Mouse (Mus musculus): ENCODE data around the gene Minpp1.

The Minpp1 gene

DNA sequence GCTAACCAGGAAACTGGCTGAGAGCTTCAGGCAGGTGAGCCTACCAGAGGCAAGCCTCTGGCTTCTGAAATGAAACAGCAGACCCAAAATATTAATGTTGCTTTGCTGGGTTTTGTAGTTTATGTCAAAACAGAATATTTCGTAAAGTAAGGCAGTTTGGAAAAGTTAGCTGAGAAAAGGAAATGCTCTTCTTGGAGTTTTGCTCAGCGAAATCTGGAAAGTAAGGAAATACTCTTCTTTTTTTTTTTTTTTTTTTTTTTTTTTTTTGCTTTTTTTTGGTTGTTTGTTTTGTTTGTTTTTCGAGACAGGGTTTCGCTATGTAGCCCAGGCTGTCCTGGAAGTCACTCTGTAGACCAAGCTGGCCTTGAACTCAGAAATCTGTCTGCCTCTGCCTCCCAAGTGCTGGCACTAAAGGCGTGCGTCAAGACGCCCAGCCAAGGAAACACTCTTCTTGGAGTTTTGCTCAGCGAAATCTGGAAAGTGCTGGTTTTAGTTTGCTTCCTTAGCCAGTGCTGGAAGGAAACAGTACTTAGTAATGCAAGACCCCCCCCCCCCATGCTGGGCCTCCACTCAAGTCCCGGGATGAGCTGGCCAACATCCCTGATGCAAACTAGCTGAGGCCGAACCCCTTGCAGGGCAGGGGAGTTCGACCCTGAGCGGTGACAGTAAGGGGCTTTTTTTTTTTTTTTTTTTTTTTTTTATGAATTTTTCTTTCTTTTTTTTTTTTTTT is 3.8 kb downstream of the Minpp1 start:
- DNase-seq (ENCODE audit: low spot score) = no peak

DNA sequence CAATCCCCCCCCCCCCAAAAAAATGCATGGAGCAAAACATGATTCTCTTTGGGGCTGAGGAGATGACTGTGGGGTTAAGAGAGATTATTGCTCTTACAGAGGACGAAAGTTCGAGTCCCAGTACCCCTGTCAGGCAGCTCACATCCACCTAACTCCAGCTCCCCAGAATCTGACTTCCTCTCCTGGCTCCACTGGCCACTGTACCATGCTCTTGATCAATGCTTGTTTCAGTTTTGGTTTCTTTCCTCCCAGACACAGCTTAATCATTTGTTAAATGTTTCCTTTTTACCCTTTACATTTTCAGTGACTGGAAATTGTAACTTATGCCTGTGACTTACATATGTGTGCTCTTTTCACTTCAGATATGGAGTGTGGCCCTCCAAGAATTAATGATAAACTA is 5.4 kb downstream of the Minpp1 start:
- no peak for DNase-seq (ENCODE audit: low spot score)

DNA sequence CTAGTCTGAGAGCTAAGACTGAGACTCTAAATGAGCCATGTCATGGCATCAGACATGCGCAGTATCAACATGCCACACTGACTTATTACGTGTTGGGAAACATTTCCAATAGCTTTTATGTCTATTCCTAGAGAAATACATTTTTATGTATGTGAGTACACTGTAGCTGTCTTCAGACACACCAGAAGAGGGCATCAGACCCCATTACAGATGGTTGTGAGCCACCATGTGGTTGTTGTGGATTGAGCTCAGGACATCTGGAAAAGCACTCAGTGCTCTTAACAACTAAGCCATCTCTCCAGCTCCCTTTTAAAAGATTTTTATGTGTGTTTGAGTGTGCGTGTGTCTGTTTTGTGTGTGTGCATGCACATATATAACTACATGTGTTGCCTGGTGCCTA is 6.8 kb downstream of the Minpp1 start:
- DNase-seq (ENCODE audit: low spot score) = no peak

DNA sequence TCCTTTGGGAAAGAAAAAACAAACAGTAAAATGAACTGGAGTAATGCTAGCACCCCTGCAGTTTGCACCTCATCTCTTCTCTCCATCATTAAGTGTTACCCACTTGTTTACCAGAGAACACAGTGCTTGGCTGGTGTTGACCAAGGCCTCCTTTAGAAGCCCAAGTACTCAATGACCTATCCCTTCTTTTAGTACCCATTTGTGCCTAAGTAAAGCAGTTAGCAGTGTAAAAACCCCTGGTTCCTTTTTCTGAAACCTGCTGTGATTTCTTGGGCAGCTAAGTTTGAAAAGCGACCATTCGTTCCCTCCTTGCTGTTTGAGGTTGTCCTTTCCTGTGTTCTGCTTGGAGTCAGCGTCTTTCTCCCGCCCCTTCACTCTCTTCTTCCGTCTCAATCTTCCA is 7.4 kb downstream of the Minpp1 start:
- no peak for DNase-seq (ENCODE audit: low spot score)

DNA sequence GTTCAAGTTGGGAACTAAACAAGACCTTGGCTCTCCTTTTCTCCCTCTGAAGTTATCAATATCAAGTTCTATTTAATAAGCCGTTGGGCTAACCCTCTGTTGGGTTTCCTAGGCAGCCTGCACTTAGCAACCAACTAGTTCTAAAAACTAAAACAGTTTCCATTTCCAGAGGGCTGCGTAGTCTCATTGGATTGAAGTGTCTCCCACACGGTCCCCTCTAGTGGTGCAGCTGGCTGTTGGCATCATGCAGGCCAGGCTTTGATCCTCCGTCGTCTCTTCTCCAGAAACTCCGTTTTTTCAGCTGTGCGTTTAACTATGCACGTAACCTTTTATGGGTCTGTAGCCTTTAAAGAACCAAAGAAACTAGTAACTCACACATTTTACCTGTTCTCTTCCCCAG is 7.9 kb downstream of the Minpp1 start:
- DNase-seq (ENCODE audit: low spot score) = no peak

DNA sequence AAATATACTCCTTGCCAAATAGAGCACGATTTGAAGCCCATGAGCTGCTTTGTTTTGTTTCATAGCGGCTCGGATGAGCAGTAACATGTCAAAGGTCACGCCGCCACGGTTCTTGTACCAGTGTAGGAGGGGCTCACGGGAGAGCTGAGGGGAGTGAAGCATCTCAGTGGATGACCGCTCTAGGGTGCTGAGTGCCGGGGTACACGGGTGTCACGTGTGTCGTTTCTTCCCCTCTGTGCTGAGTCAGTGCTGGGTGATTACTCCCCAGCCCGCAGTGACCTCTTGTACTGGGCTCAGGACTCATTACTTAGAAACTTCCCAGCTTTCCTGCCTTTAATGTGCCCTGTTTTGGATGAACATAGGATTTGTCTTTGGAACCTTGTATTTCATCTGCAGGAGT is 9.0 kb downstream of the Minpp1 start:
- DNase-seq (ENCODE audit: low spot score) = no peak

DNA sequence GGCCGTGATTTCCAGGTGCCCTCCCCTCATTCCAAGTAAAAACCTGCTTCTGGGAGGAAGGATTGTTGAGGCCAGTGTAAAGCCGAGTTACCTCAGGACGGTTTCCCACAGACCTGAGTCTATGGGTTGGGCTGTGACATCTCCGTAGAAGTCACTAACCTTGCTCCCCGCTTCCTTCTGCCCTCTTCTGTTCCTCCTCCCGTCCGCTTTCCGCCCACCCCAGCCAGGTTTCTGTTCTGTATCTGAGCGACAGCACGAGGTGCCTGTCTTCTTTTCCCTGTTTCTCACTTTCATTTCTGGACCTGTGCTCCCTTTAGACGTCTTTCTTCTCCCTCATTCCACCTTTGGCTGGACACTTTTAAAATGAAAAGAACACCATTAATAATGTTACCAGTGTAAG is 9.5 kb downstream of the Minpp1 start:
- no peak for DNase-seq (ENCODE audit: low spot score)

DNA sequence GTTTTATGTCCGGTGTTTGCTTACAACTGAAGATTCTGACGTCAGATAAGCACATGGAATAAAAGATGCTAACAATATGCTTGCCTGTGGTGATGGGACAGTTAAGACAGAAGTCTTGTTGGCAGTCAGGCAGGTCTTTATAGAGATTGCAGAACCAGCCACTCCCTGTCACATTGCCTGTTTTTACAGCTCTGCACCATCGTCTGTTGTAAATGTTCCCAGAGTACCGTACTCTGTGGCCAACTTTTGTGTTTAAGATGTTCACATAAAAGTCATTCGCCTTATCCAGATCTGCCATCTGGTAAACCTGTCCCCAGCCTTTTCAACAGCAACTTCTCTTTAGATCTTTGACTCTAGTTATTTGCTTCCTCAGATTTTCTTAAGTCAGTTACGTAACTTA is 11.8 kb downstream of the Minpp1 start:
- DNase-seq (ENCODE audit: low spot score) = no peak

DNA sequence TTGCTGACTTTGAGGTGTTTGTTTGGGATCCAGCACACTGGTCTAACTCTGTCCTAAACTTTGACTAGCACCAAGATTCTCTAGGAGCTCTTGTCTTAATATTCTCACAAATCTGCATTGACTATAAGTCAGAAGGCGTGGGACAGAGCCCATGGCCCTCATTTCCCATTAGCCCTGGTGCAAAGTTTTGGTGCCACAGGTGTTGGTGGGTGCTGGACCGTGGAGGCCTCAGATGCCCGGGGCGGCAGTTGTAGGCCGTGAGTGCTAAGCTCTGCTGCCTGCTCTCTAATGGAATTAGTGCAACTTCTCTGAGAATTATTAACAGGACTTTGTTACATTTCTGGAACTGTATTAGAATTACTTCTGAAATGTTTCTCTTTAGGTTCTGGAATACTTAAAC is 12.4 kb downstream of the Minpp1 start:
- DNase-seq (ENCODE audit: low spot score) = no peak

DNA sequence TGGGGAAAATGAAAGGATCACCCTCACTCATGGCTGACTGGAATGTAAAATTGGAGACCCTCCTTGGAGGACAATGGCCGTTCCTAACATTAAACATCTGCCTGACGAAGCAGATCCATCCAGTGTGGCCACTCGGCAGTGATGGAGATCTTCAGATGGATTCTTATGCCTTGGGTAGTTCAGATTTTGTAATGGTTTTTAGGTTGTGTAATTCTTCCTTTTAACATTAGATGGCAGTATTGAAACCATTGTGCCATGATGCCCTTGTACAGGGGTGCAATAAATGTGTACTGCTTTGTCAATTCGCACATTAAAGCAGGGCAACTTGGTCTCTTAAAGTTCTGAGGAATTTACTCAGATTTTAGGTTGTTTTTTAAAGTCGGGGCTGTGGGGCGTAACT is 15.8 kb downstream of the Minpp1 start:
- no peak for DNase-seq (ENCODE audit: low spot score)

DNA sequence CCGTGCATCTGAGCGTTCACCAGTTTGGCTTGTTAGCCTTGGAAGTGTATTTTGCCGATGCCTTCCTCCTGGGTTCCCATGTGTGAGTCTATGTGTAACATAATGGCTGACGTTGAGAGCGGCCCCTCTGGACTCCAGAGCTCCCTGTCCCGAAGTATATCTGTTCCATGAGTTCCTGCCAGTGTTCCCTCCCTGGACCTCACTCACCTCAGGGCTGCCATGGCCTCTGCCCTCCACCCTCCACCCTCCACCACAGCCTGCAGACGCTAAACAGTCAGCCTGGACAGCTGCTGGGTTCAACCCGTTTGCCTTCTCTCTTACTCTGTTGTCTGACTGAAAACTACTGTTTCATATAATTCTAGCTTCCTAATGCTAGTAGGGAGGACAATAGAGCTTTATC is 20.5 kb downstream of the Minpp1 start:
- no peak for DNase-seq (ENCODE audit: low spot score)

DNA sequence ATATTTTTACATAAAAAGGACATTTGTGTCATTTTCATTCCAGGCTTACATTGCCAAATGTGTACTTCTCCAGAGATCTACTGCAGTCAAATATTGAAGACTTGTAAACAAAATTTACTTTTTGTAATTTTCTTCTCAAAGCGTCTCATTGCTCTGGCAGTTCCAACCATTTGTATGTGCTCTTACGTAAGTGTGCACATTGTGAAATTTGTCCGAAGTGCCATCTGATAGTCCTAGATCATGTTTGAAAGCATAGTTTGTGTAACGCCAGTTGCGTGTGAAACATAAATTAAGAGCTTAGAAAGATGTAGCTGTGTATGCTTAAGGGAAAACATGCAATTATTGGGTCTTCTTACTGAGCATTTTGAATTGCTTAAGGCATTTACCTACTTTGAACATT is 20.9 kb downstream of the Minpp1 start:
- no peak for DNase-seq (ENCODE audit: low spot score)

DNA sequence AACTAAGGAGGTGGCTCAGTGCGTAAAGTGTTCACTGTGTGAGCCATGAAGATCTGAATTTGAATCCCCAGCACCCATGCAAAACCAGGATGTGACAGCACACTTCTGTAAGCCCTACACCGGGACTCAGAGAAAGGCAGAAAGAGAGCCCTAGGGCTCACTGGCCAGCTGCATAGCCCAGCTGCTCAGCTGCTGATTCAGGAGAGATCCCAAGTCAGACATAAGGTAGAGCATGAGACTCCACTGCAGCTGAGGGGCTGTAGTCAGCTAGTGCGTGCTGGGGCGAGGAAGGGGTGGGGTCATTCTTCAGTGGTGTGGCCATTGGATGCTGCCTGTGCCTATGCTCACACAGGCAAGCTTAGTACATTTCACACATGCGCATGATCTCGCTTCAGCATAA is 21.5 kb downstream of the Minpp1 start:
- no peak for DNase-seq (ENCODE audit: low spot score)

DNA sequence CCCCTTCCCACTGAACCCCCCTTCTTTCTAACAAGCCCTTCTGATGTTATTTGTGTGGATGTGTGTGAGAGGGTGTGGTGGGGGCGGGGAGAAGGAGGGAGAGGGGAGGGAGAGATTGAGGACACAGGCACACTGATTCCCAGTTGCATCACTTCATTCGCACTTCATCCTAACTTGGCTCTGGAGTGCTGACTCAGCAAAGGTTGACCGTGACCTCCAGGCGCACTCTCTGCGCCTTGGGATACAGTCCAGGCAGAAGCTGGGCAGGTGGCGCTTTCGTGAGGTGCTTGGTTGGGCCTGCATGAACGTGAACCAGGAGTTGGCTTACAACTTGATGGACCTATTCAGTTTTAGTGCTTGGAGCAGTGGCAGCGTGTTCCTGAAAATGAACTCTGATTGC is 22.0 kb downstream of the Minpp1 start:
- no peak for DNase-seq (ENCODE audit: low spot score)

DNA sequence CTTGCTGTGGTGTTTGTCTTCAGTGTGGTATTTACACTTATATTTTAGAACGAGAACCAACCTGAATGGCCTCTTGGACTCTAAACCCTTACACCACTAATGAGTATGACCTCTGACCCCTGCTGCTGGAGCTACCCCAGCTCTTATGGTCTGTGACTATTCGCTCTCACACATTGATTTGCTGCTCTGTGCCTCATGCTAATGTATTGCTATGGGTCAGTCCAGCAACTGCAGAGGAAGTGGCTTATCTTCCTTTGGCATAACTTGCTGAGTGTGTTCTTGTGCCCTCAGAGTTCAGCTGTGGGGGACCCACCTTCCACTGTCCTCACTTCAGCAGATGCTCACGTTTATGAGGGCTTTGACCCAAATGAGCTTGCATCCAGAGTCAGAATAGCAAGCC is 24.7 kb downstream of the Minpp1 start:
- no peak for DNase-seq (ENCODE audit: low spot score)

DNA sequence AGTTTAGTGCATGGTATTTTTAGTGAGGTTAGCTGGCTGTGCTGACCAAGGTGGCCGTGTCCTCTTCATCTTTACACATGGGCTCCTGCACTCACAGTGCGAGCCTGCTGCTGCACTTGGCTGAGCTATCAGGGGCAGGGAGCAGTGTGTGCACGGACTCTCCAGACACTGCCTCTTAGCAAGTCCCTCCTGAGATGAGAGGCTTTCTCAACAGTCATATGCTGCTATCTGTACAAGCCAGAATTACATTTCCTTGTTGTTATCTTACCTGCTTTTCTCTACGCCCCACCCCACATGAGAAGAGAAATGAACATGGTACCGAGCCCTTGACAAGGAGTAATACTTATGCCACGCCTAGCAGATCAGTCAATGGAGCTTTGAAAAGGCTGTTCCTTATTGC is 25.4 kb downstream of the Minpp1 start:
- no peak for DNase-seq (ENCODE audit: low spot score)

DNA sequence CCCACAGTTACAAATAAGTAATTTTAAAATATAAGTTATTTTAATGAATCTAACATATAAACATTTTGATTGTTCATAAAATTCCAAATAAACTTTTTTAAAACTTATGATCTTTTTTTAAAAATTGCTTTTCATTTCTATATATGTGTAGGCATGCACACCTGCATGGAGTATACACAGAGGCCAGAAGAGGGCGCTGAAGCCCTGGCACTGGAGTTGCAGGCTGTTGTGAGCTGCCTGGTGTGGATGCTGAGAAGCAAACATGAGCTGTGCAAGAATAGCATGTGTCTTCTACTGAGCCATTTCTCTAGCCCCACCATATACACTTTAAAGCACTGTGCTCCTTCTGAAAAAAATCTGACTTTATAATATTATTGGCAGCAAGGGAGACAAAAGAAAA is 26.9 kb downstream of the Minpp1 start:
- no peak for DNase-seq (ENCODE audit: low spot score)

DNA sequence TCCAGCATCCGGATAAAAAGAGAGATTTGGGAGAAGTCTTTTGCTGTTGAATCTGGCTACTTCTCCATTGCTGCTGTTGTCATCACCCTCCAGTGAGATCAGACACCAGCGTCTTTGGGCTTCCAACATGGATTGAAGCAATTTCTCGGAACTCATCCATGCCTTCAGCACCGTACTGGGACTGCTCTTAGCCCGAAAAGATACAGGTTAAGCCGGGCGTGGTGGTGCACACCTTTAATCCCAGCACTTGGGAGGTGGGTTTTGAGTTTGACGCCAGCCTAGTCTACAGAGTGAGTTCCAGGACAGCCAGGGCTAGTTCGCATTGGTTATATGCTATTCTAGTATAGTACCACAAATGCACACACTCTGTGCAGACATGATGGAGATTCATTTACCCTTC is 31.0 kb downstream of the Minpp1 start:
- DNase-seq (ENCODE audit: low spot score) = no peak

DNA sequence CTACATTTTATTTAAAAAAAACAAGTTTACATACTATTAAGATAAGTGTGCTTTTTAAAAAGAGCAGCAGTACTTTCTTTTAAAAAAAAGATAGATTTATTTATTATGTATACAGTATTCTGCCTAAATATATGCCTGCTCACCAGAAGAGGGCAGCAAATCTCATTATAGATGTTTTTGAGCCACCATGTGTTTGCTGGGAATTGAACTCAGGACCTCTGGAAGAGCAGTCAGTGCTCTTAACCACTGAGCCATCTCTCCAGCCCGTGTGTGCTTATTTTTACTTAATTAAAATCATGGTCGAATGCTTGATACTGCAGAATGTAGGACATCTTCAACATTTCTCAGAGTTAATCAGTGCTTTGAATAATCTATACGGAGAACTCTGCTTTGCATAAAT is 35.9 kb downstream of the Minpp1 start:
- DNase-seq (ENCODE audit: low spot score) = no peak

DNA sequence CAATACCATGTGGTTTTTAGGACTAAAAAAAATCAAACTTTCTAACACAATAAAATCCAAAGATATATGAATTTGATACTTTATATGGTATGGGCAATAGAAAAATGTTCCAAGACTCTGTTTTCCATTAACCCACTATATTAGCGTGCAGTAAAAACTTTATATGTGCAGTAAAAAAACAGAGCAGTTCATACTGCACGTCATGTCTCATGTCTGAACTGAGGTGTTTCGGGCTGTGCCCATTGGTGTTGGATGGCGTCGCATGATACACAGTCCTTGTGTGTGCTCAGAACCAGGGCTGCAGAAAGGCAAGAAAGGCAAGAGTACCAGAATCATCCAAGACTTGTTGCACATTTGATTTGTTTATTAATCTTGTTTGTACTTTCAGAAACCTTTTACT is 36.7 kb downstream of the Minpp1 start:
- DNase-seq (ENCODE audit: low spot score) = no peak

DNA sequence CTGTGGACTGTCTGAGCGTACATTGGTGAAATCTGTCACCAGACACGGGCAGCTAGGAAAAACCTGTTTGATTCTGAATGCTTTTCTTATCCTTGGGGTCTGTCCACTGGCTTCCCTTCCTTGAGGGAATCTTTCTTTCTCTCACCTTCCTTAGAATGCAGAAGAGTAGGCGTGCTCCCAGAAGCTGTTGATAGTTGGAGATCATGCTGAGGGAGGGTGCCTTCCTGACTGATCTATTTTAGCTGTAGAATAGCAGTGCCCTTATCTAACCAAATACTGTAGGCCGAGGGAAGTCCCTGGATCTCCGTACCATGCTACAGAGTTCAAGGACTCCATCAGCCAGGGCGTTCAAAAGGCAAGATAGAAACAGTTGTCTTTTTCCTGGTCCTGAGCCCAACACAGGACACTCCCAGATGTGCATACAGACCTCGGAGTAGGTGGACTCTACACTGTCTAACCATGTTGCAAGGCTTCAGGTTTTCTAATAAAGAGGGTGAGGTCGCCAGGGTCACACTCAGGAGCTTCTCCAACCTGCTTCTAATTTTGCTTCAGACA is 37.3 kb downstream of the Minpp1 start:
- DNase-seq (ENCODE audit: low spot score) = no peak

DNA sequence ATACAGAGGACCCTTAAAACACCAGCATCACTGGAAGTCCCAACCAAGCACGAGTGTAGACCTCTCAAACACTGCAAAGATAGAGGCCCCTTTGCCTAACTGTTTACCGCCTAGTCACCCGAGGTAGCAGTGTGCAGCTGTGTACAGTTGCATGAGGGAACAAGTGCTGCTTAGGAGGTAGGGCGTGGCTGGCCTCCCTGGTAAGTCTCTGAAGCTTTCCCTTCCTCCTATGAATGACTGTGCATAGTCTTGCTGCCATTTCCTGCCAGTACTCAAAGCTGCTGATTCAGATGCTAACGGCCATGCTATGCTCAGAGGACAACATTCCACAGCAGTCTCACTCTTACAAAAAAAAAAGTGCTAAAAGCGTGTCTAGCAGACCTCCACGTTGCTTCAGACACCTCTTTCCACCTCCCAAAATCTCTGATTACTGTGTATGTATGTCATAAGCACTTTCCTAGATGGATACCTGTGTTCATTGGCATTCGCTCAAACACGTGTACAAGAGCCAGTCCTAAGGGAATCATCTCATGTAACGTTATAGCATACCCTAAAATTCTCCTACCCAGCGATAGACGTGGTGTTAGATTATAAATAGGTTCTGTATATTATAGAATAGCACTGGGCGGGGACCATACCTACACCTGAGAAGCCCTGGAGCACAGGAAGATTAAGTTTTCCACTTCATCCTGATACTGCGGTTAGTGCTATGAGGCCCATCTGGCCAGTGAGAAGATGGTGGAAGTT is 38.4 kb downstream of the Minpp1 start:
- no peak for DNase-seq (ENCODE audit: low spot score)

DNA sequence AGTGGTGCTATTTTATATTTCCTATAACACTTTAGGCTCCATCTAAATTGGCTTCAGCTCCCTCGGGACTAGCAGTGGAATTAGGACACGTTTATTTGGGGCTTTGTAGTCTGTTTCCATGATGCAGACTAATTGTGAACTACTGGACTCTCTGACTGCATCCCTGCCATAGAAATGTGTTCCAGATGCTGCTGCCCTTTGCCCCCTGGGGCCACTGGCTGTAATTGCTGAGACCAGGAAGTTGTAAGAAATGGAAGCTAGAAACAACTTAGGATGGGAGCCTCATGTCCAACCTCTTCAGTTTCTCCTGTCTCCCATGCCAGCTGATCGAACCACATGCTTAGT is 38.9 kb downstream of the Minpp1 start:
- DNase-seq (ENCODE audit: low spot score) = no peak

DNA sequence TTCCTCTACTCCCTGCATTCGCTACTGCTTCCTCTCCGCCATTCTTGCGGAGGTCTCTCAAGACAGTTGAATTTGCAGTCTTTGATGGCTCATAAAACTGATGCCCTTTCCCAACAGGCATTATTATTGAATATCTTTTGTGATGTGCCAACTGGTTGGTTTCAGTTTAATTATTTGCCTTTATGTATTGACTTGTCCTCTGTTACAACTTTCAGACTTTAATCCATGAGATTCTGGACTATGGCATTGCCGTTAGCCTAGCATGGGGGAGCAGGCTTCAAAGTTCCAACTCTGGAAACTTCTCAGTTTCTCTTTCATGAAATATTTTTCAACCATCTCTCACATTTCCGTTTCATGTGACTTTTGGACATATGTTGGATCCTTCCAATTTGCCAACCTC is 41.6 kb downstream of the Minpp1 start:
- no peak for DNase-seq (ENCODE audit: low spot score)
